Mouse (Mus musculus) intestine, embryonic 16.5 days (tissue): ENCODE results near the gene Znfx1. TPM values are rescaled to one million over a fixed set of nuclear protein-coding genes. Genes with fewer than 3 reads are reported as not detected.
"Not testable (repeated sequence)": the region's sequence is repeated elsewhere in the genome, so short reads cannot be mapped to it uniquely, and the experiment has no call there.

Experiments
- ATAC-seq: fragments of 200-750 bp; cut with Nextera tagmentation; 2 replicates; pipeline ENCODE4 v1.8.0; 2017; ENCODE audit warnings: moderate TSS enrichment, moderate library complexity
- H3K27ac ChIP-seq: fragments of 300-500 bp; sonication (generic); 2 replicates; pipeline ENCODE4 v1.5.1; 2014; ENCODE audit warnings: mild to moderate bottlenecking, low read length
- H3K27me3 ChIP-seq: fragments of 300-500 bp; sonication (generic); replicated peaks from 2 replicates; pipeline ENCODE4 v1.6.1; 2014; ENCODE audit warnings: low read length, control low read depth, mixed read lengths; ENCODE audit not compliant: control insufficient read depth, insufficient read depth
- H3K36me3 ChIP-seq: fragments of 300-500 bp; sonication (generic); 2 replicates; pipeline ENCODE4 v1.6.1; 2014; ENCODE audit warnings: low read length, control low read depth; ENCODE audit not compliant: control insufficient read depth, insufficient read depth
- H3K4me1 ChIP-seq: fragments of 300-500 bp; sonication (generic); 2 replicates; pipeline ENCODE4 v1.6.1; 2014; ENCODE audit warnings: low read length, control low read depth, mixed read lengths; ENCODE audit not compliant: control insufficient read depth, insufficient read depth
- H3K4me2 ChIP-seq: fragments of 300-500 bp; sonication (generic); 2 replicates; pipeline ENCODE4 v1.6.1; 2014; ENCODE audit warnings: low read depth, low read length, control low read depth
- H3K4me3 ChIP-seq: fragments of 300-500 bp; sonication (generic); 2 replicates; pipeline ENCODE4 v1.5.1; 2014; ENCODE audit warnings: mild to moderate bottlenecking, low read length
- H3K9ac ChIP-seq: fragments of 300-500 bp; sonication (generic); 2 replicates; pipeline ENCODE4 v1.6.1; 2014; ENCODE audit warnings: low read depth, low read length
- H3K9me3 ChIP-seq: fragments of 300-500 bp; sonication (generic); 2 replicates; pipeline ENCODE4 v1.6.1; 2016; ENCODE audit warnings: low read length, control low read depth; ENCODE audit not compliant: control insufficient read depth
- WGBS: fragments of 180-500 bp; shearing (Covaris S2); extraction: QIAGEN DNeasy Blood & Tissue Kit; methylation state at CpG from one replicate; pipeline ENCODE4 v1.1.7; 2014; 5-methylcytosine and 5-hydroxymethylcytosine counted together
- polyA plus RNA-seq: library from polyadenylated mRNA; unstranded; fragments of >200 nt; fragmentation: Nextera tagmentation; extraction: Ambion mirVana; gene quantifications from 2 replicates; pipeline ENCODE4 v1.2.1, GENCODE M21; 2015

Gene Znfx1
- polyA plus RNA-seq, 1 experiment from 2014 or later = 6.5 TPM

GRCm38 (mm10) chr2:167009483-167009882 lies 53.3 kb downstream of the Znfx1 start:
- Histone ChIP-seq H3K27me3 (no peaks in the 10 kb centered on the region), H3K4me3 (no peak overlapping the region), H3K4me1 (peaks cover under 1% of the 10 kb centered on the region), H3K9me3 (no peaks in the 10 kb centered on the region), H3K9ac (no peak overlapping the region), H3K4me2 (no peak overlapping the region), H3K27ac (no peak overlapping the region), H3K36me3 (no peaks in the 10 kb centered on the region)
- WGBS = 79% methylated on average over 4 of the region's 4 CpGs
- ATAC-seq = no peak

GRCm38 (mm10) chr2:167007565-167007964 lies 55.2 kb downstream of the Znfx1 start:
- H3K4me1 ChIP-seq, H3K4me3 ChIP-seq, H3K27ac ChIP-seq, H3K27me3 ChIP-seq, H3K9me3 ChIP-seq, H3K36me3 ChIP-seq, H3K9ac ChIP-seq, H3K4me2 ChIP-seq: not testable (repeated sequence)
- peak; percentile 57; the same call in 1 of the 2 replicates for ATAC-seq
- 70% methylated on average over 4 of the region's 4 CpGs for WGBS

- no peak for ATAC-seq
- Histone ChIP-seq H3K9me3 (no peaks in the 10 kb centered on the region), H3K27me3 (no peaks in the 10 kb centered on the region)
Observed at GRCm38 (mm10) chr2:167007001-167007491, 55.8 kb downstream of the Znfx1 start.

GRCm38 (mm10) chr2:167006355-167006754 lies 56.5 kb downstream of the Znfx1 start:
- H3K27me3 ChIP-seq = no peaks in the 10 kb centered on the region
- 87% methylated on average over 2 of the region's 2 CpGs for WGBS
- peak; percentile 66; the same call in 1 of the 2 replicates for ATAC-seq

More at GRCm38 (mm10) chr2:167007001-167007491, 55.8 kb downstream of the Znfx1 start:
- WGBS = 77% methylated on average over 13 of the region's 13 CpGs
- Histone ChIP-seq H3K36me3 (no peaks in the 10 kb centered on the region), H3K4me2 (no peak overlapping the region), H3K4me1 (no peaks in the 10 kb centered on the region), H3K4me3 (no peak overlapping the region), H3K27ac (no peak overlapping the region), H3K9ac (no peak overlapping the region)

GRCm38 (mm10) chr2:167004099-167004854 lies 58.5 kb downstream of the Znfx1 start:
- no peaks in the 10 kb centered on the region for H3K36me3 ChIP-seq
- no peaks in the 10 kb centered on the region; the same call in 1 of the 2 replicates for H3K27me3 ChIP-seq
- no peak; the same call in 1 of the 2 replicates for ATAC-seq
- no peaks in the 10 kb centered on the region for H3K9me3 ChIP-seq
- no peak overlapping the region for H3K4me2 ChIP-seq
- no peak overlapping the region for H3K9ac ChIP-seq
- H3K27ac ChIP-seq = no peak overlapping the region
- H3K4me1 ChIP-seq = no peaks in the 10 kb centered on the region
- 43% methylated on average over 8 of the region's 8 CpGs for WGBS
- H3K4me3 ChIP-seq = no peak overlapping the region

More at GRCm38 (mm10) chr2:167006355-167006754, 56.5 kb downstream of the Znfx1 start:
- no peak overlapping the region for H3K4me2 ChIP-seq
- no peaks in the 10 kb centered on the region for H3K9me3 ChIP-seq
- no peak overlapping the region for H3K9ac ChIP-seq
- H3K36me3 ChIP-seq = no peaks in the 10 kb centered on the region
- H3K4me1 ChIP-seq = no peaks in the 10 kb centered on the region
- no peak overlapping the region for H3K4me3 ChIP-seq
- no peak overlapping the region for H3K27ac ChIP-seq

GRCm38 (mm10) chr2:167001486-167001885 lies 61.3 kb downstream of the Znfx1 start:
- WGBS = 75% methylated on average over 9 of the region's 9 CpGs
- ATAC-seq = no peak
- Histone ChIP-seq H3K4me2 (no peak overlapping the region), H3K36me3 (no peaks in the 10 kb centered on the region), H3K9ac (no peak overlapping the region), H3K4me3 (no peak overlapping the region), H3K27ac (no peak overlapping the region), H3K9me3 (no peaks in the 10 kb centered on the region), H3K4me1 (0 out of 2 replicates have a peak, but pooled peaks cover 3% of the 10 kb centered on the region), H3K27me3 (no peaks in the 10 kb centered on the region; the same call in 1 of the 2 replicates)

- H3K4me2 ChIP-seq = peak overlapping the region; percentile 70
Observed at GRCm38 (mm10) chr2:166996533-166996894, 66.3 kb downstream of the Znfx1 start.

GRCm38 (mm10) chr2:166995796-166996532 lies 66.9 kb downstream of the Znfx1 start, which contains the start of gene Stau1:
Stau1 (minus strand) TSS chr2:166996299.
- Histone ChIP-seq H3K27me3 (no peaks in the 10 kb centered on the region; the same call in 1 of the 2 replicates), H3K9ac (peak within 1 kb of the TSS; percentile 98), H3K27ac (peak within 1 kb of the TSS; percentile 96), H3K9me3 (no peaks in the 10 kb centered on the region), H3K36me3 (no peaks in the 10 kb centered on the region), H3K4me3 (peak within 1 kb of the TSS; percentile 98), H3K4me2 (peak within 1 kb of the TSS; percentile 86), H3K4me1 (peaks cover 33% of the 10 kb centered on the region)
- WGBS = under 1% methylated on average over 85 of the region's 88 CpGs
- peak; percentile 99 for ATAC-seq

More at GRCm38 (mm10) chr2:166996533-166996894, 66.3 kb downstream of the Znfx1 start:
- WGBS = 36% methylated on average over 8 of the region's 8 CpGs
- Histone ChIP-seq H3K4me1 (peaks cover 31% of the 10 kb centered on the region), H3K36me3 (no peaks in the 10 kb centered on the region), H3K9ac (peak overlapping the region; percentile 74), H3K9me3 (no peaks in the 10 kb centered on the region), H3K4me3 (peak overlapping the region; percentile 98), H3K27me3 (no peaks in the 10 kb centered on the region; the same call in 1 of the 2 replicates), H3K27ac (peak overlapping the region; percentile 64)
- ATAC-seq = peak; percentile 42
